Mouse (Mus musculus) neural tube, embryonic 12.5 days (tissue): ENCODE measurements around the gene Efcab8. TPM values are rescaled to one million over a fixed set of nuclear protein-coding genes. Genes with fewer than 3 reads are reported as not detected.
"Not testable (repeated sequence)": the region's sequence is repeated elsewhere in the genome, so short reads cannot be mapped to it uniquely, and the experiment has no call there.

Source experiments
- ATAC-seq: fragments of 200-750 bp; cut with Nextera tagmentation; 2 replicates; pipeline ENCODE4 v1.8.0; 2017; ENCODE audit warnings: low read depth, mild to moderate bottlenecking, moderate TSS enrichment, moderate library complexity; ENCODE audit not compliant: low FRiP score
- H3K27ac ChIP-seq: fragments of 300-500 bp; sonication (generic); 2 replicates; pipeline ENCODE4 v1.5.1; 2016
- H3K27me3 ChIP-seq: fragments of 300-500 bp; sonication (generic); replicated peaks from 2 replicates; pipeline ENCODE4 v1.6.1; 2016; ENCODE audit warnings: mild to moderate bottlenecking
- H3K36me3 ChIP-seq: fragments of 300-500 bp; sonication (generic); 2 replicates; pipeline ENCODE4 v1.6.1; 2016; ENCODE audit warnings: mild to moderate bottlenecking
- H3K4me1 ChIP-seq: fragments of 300-500 bp; sonication (generic); 2 replicates; pipeline ENCODE4 v1.6.1; 2016
- H3K4me2 ChIP-seq: fragments of 300-500 bp; sonication (generic); replicated peaks from 2 replicates; pipeline ENCODE4 v1.6.1; 2016; ENCODE audit warnings: mild to moderate bottlenecking
- H3K4me3 ChIP-seq: fragments of 300-500 bp; sonication (generic); 2 replicates; pipeline ENCODE4 v1.5.1; 2016
- H3K9ac ChIP-seq: fragments of 300-500 bp; sonication (generic); 2 replicates; pipeline ENCODE4 v1.6.1; 2016; ENCODE audit warnings: mild to moderate bottlenecking
- H3K9me3 ChIP-seq: fragments of 300-500 bp; sonication (generic); 2 replicates; pipeline ENCODE4 v1.6.1; 2016; ENCODE audit warnings: mild to moderate bottlenecking
- WGBS: fragments of 180-500 bp; shearing (Covaris S2); methylation state at CpG from one replicate; pipeline ENCODE4 v1.1.7; 2016; 5-methylcytosine and 5-hydroxymethylcytosine counted together
- polyA plus RNA-seq: library from polyadenylated mRNA; unstranded; fragments of >200 nt; fragmentation: Nextera tagmentation; extraction: Ambion mirVana; gene quantifications from 2 replicates; pipeline ENCODE4 v1.2.1, GENCODE M21; 2016

The Efcab8 gene
- polyA plus RNA-seq, 1 experiment from 2014 or later: not detected

DNA sequence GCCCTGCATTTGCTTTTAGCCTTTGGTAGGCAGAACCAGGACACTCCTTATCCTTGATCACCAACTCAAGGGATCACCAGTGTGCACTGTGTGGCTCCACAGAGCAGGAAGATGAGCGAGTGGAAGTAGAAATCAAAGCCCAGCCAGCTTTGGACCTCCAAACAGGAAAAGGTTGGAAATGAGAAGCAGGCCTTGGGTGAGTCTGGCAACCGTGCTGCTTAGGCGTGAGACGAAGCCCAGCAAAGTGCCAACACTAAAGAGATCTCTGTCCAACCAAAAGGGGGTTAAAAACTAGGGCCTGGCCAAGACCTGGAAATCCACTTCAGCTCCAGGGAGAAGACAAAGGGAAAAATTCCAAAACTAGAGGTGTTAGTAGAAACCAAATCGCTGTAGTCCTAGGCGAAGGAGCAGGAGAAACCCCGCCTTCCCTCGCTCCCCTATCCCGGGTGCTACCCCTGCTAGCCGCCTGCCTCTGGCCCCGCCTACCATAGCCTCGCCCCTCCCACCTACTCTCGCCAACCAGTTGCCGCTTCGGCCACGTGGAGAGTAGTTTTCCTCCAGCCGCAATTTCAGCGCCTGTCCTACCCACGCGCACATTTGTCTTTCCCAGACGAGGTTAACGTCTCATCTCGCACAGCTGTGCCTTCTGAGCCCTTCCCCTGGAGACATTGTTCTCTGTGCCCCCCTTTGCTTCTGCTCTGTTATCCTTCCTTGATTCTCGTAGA is 931 bp upstream of the Efcab8 start:
- Histone ChIP-seq H3K36me3 (peaks cover 5% of the 10 kb centered on the region; the same call in 1 of the 2 replicates), H3K9ac (peak overlapping the region; percentile 14; the same call in 1 of the 2 replicates), H3K4me1 (peaks cover 12% of the 10 kb centered on the region), H3K4me3 (0 out of 2 replicates have a peak overlapping the region, but pooled peaks have one; percentile 5), H3K4me2 (peak overlapping the region; percentile 60), H3K9me3 (no peaks in the 10 kb centered on the region), H3K27ac (no peak overlapping the region), H3K27me3 (no peaks in the 10 kb centered on the region)
- ATAC-seq: peak; percentile 68
- 16% methylated on average over 24 of the region's 24 CpGs for WGBS

DNA sequence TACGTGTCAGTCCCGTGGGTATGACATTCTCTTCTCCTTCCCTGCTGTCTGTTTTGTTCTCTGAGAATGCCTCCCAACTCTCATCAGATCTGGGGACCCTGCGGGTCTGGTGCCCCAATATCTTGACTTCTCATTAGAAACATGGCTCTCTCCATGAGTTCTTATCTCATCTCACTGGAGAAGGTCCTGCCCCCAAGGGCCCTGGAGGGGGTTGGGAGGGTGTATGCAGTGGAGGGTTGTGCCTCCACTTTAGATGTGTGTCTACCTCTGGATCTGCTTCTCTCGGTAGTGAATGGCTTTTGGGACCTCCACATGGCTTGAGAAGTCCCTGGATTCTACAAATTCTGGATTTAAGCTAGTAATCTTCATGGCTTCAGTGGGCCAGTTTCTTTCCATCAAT is 1.4 kb downstream of the Efcab8 start:
- Histone ChIP-seq H3K4me3 (no peak overlapping the region), H3K27me3 (no peaks in the 10 kb centered on the region), H3K4me1 (peaks cover 12% of the 10 kb centered on the region), H3K4me2 (no peak overlapping the region), H3K9me3 (no peaks in the 10 kb centered on the region), H3K36me3 (no peaks in the 10 kb centered on the region), H3K27ac (no peak overlapping the region), H3K9ac (no peak overlapping the region)
- ATAC-seq: no peak
- 89% methylated on average over 4 of the region's 4 CpGs for WGBS

DNA sequence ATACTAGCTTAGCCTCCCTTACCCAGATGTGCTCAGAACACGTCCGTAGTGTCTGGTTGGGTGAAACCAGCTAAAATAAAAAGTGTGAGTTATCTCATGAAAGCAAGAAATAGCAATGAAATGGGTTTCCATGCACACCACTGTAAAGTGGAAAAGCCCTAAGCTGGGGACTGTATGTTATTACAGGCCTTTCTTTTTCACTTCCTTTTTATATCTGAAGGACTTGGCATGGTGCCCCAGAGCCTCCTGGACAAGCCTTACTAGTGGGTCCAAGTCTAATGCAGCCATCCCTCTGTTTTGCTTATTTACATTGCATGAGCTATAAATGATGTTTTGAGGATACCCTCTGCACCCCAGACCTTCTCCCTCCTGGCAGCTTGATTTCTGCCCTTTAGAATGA is 4.9 kb downstream of the Efcab8 start:
- no peaks in the 10 kb centered on the region for H3K27me3 ChIP-seq
- no peak overlapping the region for H3K4me3 ChIP-seq
- H3K9ac ChIP-seq: no peak overlapping the region
- ATAC-seq: no peak
- H3K36me3 ChIP-seq: no peaks in the 10 kb centered on the region
- no peak overlapping the region for H3K4me2 ChIP-seq
- 94% methylated on average over 2 of the region's 2 CpGs for WGBS
- H3K9me3 ChIP-seq: no peaks in the 10 kb centered on the region
- no peaks in the 10 kb centered on the region for H3K4me1 ChIP-seq
- H3K27ac ChIP-seq: no peak overlapping the region

DNA sequence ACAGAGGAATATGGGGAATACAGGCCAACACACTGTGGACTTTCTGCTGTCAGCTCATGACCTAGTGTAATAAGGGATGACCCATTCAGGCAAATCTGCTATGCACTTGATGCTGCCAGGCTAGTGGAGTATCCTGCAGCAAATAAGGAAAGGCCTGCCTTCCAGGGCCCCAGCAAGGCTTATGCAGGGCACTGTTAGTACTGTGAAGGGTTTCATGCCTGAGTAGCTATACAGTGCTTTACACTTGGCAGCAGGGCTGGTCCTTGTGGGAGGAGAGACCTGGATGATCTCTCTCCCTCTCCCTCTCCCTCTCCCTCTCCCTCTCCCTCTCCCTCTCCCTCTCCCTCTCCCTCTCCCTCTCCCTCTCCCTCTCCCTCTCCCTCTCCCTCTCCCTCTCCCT is 13.6 kb downstream of the Efcab8 start:
- Histone ChIP-seq H3K27me3 (no peaks in the 10 kb centered on the region), H3K9me3 (no peaks in the 10 kb centered on the region), H3K9ac (no peak overlapping the region), H3K36me3 (no peaks in the 10 kb centered on the region), H3K27ac (no peak overlapping the region), H3K4me1 (no peaks in the 10 kb centered on the region), H3K4me3 (no peak overlapping the region), H3K4me2 (no peak overlapping the region)
- no peak for ATAC-seq

DNA sequence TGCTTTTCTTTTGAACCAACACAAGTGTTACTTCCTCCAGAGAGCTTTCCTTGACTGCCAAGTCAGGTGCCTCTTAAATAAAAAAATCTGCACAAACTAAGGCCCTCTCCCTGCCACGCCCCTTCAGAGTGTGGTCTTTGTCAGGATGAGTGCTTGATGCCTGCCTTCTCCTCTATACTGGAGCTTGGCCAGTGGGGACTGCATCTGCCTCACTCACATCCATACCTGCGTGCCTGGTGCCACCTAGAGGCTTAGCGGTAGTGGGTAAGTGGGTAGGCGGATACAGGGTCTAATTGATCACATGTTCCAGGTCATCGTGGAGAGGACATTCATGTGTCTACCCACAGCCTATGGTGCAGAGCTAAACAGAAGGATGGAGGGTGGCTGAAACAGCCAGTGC is 15.4 kb downstream of the Efcab8 start:
- WGBS: 56% methylated on average over 5 of the region's 5 CpGs
- no peak overlapping the region for H3K4me2 ChIP-seq
- no peaks in the 10 kb centered on the region for H3K36me3 ChIP-seq
- ATAC-seq: no peak; the same call in 1 of the 2 replicates
- H3K4me3 ChIP-seq: no peak overlapping the region
- H3K27ac ChIP-seq: no peak overlapping the region
- H3K9me3 ChIP-seq: no peaks in the 10 kb centered on the region
- H3K4me1 ChIP-seq: no peaks in the 10 kb centered on the region
- no peaks in the 10 kb centered on the region for H3K27me3 ChIP-seq
- no peak overlapping the region for H3K9ac ChIP-seq

DNA sequence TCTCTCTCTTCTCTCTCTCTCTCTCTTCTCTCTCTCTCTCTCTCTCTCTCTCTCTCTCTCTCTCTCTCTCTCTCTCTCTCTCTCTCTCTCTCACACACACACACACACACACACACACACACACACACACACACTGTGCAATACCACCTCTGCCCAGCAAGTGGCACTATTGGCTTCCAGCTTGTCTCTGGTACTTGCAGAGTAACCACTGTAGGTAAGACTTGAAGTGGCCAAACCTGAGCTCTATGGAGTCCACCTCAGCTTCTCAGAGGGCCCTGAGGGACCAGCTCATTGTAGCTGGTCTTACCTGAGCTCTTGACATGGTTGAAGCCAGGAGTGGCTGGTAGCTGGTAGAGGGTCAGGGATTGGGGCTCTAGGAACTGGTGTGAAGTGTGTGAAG is 27.7 kb downstream of the Efcab8 start:
- not testable (repeated sequence) for ATAC-seq, H3K9ac ChIP-seq, H3K4me1 ChIP-seq, H3K4me2 ChIP-seq, H3K36me3 ChIP-seq, H3K27ac ChIP-seq, H3K27me3 ChIP-seq, H3K9me3 ChIP-seq, H3K4me3 ChIP-seq

DNA sequence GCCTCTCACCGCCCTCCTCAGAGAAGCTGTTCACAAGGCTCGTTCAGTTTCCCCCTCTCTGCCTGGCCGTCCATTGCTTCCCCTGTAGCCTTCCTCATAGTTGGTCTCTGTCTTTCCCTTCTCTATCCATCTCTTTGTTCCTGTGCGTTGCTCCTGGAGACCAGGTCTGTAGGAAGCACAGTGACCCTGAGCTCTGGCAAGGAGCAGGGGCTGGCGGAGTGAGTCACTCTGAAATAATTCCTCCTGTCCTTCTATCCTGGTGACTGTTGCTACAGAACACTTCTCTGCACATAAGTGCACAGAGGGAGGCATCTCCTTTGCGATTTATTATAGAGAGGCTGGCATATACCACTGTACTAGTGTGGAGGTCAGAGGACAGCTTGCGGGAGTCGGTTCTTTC is 28.4 kb downstream of the Efcab8 start:
- Histone ChIP-seq H3K9me3 (no peaks in the 10 kb centered on the region), H3K4me1 (no peaks in the 10 kb centered on the region), H3K27me3 (no peaks in the 10 kb centered on the region), H3K4me3 (no peak overlapping the region), H3K4me2 (no peak overlapping the region), H3K36me3 (no peaks in the 10 kb centered on the region), H3K27ac (no peak overlapping the region), H3K9ac (no peak overlapping the region)
- 77% methylated on average over 8 of the region's 8 CpGs for WGBS
- ATAC-seq: no peak

DNA sequence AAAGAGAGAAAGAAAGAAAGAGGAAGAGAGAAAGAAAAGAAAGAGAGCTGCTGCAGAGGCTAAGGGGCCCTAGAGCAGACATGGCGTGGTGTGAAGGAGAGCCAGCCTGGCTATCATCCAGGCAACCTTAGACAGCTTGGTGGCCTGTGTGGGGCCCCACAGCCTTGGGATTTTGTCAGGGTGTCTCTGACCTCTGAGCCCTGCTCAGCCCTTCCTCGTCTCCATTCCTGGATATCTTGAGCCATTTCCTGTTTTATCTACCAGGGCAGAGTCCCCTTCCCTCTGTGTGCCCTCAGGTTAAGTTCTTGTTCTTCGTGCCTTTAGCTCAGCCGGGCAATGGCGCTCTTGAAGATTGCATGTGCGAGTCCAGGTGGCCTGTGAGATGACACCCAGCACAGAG is 29.1 kb downstream of the Efcab8 start:
- Histone ChIP-seq H3K27me3 (no peaks in the 10 kb centered on the region), H3K4me3 (no peak overlapping the region), H3K4me2 (no peak overlapping the region), H3K36me3 (no peaks in the 10 kb centered on the region), H3K9ac (no peak overlapping the region), H3K9me3 (no peaks in the 10 kb centered on the region), H3K27ac (no peak overlapping the region), H3K4me1 (no peaks in the 10 kb centered on the region)
- ATAC-seq: no peak
- 87% methylated on average over 6 of the region's 6 CpGs for WGBS

DNA sequence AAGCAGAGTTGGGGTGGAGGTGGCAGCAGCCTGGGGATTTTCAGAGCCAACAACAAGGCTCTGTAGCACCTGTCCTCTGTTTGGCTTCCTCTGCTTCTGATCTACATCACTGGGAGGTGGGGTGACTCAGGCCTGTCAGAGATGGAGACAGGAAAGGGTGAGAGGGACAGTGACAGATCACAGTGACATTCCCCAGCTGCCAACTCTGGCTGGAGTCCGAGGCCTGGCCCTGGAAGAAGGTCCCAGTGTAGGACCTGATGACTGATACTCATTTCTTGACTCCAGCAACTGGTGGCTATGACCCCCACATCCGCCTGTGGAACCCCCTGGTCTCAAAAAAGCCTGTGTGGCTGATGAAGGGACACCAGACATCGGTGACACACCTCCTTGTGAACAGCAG is 30.2 kb downstream of the Efcab8 start:
- ATAC-seq: no peak
- 73% methylated on average over 3 of the region's 3 CpGs for WGBS

DNA sequence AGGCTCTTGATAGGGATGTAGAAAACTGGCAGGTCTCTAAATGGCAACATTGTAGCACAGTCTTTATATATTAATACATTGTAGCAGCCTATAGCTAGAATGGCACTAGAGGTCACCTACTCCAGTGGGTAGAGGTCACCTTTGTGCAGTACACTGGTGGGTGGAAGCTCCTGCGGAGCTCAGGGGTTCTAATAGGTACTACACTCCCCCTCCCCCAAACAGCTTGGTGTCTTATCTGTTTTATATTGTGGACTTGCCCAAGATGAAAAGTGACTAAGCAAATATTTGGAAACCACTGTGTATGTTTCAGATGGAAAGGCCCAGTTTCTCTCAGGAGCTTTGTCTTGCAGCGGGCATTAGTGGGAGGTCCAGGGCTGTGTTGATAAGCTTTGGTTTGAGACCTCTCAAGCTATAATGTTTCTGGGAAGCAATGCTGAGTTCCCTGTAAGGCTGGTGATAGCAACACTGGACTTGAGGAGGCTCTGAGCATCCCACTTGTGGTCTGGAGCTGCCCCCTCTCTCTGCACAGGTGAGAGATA is 42.3 kb downstream of the Efcab8 start:
- Histone ChIP-seq H3K27ac (no peak overlapping the region), H3K36me3 (no peaks in the 10 kb centered on the region), H3K9ac (no peak overlapping the region), H3K4me1 (no peaks in the 10 kb centered on the region), H3K4me3 (no peak overlapping the region), H3K4me2 (no peak overlapping the region), H3K27me3 (no peaks in the 10 kb centered on the region), H3K9me3 (no peaks in the 10 kb centered on the region)
- WGBS: 92% methylated on average over 2 of the region's 2 CpGs
- no peak for ATAC-seq

More for the DNA sequence above, 30.2 kb downstream of the Efcab8 start:
- Histone ChIP-seq H3K4me1 (no peaks in the 10 kb centered on the region), H3K36me3 (no peaks in the 10 kb centered on the region), H3K27me3 (no peaks in the 10 kb centered on the region), H3K9me3 (no peaks in the 10 kb centered on the region), H3K4me3 (no peak overlapping the region), H3K27ac (no peak overlapping the region), H3K4me2 (no peak overlapping the region), H3K9ac (no peak overlapping the region)

DNA sequence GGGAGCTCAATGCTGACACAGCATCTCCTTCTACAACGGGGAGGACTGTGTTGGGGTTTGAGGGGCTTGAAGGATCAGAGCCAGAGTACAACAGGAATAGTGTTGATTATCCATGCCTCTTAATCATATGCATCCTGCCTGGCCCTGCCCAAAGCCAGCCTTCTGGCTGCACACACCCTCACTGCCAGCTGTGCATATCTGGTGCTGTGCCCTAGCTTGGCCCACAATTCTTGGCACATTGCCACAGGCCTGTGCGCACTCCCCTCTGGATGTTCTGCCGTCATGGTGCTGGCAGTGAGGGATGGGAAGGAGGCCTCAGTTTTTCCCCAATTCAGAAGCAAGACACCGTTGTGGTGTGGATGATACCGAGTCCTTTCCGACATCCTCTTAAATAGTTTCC is 44.9 kb downstream of the Efcab8 start:
- WGBS: 71% methylated on average over 6 of the region's 6 CpGs
- Histone ChIP-seq H3K4me2 (no peak overlapping the region), H3K27ac (no peak overlapping the region), H3K36me3 (no peaks in the 10 kb centered on the region), H3K4me1 (no peaks in the 10 kb centered on the region), H3K9ac (no peak overlapping the region), H3K27me3 (no peaks in the 10 kb centered on the region), H3K9me3 (no peaks in the 10 kb centered on the region), H3K4me3 (no peak overlapping the region)
- ATAC-seq: 0 out of 2 replicates have a peak, but pooled peaks have one; percentile 41

DNA sequence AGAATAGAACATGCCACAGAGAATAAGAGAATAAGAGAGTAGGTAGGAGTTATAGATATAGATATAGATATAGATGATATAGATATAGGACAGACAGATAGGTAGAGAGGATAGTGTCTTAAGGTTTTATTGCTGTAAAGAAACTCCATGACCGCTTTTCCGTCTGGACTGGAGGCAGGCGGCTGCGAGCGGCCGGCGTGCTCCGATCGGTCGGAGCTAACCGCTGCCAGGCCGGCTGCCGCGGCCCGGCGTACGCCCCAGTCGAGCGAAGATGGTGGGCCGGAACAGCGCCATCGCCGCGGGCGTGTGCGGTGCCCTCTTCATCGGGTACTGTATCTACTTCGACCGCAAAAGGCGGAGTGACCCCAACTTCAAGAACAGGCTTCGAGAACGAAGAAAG is 46.2 kb downstream of the Efcab8 start:
- H3K9me3 ChIP-seq, H3K4me2 ChIP-seq, H3K36me3 ChIP-seq, H3K27ac ChIP-seq, H3K27me3 ChIP-seq, ATAC-seq, H3K4me3 ChIP-seq, H3K4me1 ChIP-seq, H3K9ac ChIP-seq: not testable (repeated sequence)
- WGBS: 66% methylated on average over 32 of the region's 32 CpGs
